Mouse (Mus musculus) frontal cortex, postnatal 14 days (tissue): ENCODE data around the gene Chrna10.
A peak's percentile ranks its signal among the peaks of the same experiment; 100 is the strongest.

Experiments used
- DNase-seq, 2 experiments: peaks; one replicate each; pipeline ENCODE4 v3.0.0; 2022; ENCODE audit warnings: low spot score in 2 of 2

The Chrna10 gene

GRCm38 (mm10) chr7:102116579-102117331, at the start of gene Chrna10:
TSS of gene Chrna10 (minus strand) at chr7:102116828.
- DNase-seq, result no peak

- no peak for DNase-seq
Observed at GRCm38 (mm10) chr7:102153691-102154090, 37.1 kb upstream of the Chrna10 start.

- DNase-seq, result no peak
Observed at GRCm38 (mm10) chr7:102137898-102138297, 21.3 kb upstream of the Chrna10 start.

- DNase-seq, result peak in 1 of 2 experiments; percentile 17
Observed at GRCm38 (mm10) chr7:102137464-102137863, 20.8 kb upstream of the Chrna10 start.

DNA sequence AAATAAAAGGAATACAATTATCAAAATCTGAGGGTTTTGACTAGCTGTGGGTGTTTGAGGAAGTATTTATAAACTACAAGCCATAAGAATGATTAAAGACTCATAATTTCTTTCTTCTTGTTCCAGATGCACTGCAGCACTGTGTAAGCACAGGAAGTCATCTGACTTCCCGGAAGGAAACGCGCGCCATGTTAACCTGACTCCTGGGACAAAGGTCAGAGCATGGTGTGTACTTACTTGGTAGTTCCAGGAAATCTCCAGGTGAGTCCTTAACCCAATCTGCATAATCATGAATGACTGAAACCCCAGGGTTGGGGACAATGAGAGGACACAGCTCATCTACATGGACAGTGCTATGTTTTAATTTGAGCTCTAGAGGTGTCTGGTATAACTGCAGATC, 15.8 kb upstream of the Chrna10 start:
- no peak for DNase-seq

DNA sequence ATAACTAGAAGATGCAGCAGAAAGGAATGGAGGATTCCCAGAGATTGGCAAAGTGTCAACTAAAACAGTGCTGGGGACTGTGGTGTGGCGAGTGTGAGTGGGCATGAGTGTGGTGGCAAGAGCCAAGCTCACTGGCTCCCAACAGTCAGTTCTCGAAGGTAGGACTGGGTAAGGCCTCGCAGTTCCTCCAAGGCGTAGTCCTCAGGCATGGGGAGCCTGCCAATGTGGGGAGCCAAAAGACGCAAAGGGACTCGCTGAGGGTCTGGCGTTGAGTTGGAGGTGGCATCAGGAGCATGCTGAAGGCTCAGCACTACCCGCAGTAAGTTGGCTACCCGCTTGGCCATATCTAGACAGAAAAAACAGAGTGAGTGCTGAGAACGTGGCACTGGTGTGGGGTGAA, 3.7 kb upstream of the Chrna10 start:
- DNase-seq, result no peak

DNA sequence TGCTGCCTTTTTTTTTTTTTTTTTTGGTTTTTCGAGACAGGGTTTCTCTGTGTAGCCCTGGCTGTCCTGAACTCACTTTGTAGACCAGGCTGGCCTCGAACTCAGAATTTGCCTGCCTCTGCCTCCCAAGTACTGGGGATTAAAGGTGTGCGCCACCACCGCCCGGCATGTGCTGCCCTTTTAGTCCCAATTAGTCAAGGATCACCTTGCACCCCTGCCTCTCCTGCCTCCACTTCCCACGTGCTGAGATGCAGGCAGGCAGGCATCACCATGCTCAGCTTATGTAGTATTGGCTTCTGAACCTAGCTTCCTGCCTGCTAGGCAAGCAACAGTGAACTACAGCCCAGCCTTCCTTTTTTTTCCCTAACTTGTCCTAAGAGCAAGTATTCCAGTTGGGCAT, 754 bp upstream of the Chrna10 start:
- DNase-seq, result no peak

DNA sequence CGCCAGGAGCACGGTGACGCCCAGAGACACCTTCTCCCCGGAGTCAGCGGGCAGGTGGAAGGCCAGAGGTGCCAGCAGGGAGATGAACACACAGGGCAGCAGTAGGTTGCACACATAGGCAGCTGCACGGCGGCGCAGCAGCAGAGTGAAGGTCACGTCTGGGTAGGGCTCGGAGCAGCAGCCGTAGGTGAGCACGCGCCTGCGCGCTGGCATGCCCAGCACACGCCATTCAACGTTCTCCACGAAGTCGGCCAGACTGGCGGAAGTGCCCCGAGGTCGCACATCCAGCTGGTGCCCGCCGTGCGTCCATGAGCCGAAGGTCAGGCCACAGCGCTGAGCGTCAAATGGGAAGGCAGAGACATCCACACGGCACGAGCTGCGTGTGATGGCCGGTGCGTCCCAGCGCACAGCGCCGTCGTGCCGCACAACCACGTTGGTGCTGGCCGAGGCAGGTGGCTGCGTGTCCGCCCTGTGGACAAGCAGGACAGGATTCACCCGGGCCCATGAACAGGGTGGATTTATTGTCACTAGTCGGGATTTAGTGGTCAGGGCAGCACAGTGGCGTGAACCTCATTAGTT, 3.4 kb downstream of the Chrna10 start:
- no peak for DNase-seq

- no peak for DNase-seq
Observed at GRCm38 (mm10) chr7:102109746-102110145, 6.9 kb downstream of the Chrna10 start.

DNA sequence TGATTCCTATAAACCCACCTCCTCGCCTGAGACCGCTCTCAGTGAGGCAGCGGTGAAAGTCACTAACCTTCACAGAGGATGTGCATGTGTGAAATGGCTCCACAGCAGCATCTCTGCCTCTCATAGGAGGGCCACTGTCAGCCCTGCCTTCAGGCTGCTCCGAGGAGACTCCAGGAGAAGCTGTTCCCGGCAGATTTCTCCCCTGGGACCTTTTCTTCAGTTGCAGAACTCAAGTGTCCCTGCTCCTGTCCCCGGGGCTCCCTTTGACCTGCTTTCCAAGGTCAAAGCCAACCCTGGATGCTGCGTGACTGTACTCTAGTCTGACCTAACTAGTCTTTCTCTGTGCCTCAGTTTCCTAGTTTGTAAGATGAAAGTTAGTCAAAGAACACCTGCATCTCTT, 7.5 kb downstream of the Chrna10 start, which contains the start of gene Art5:
Art5 (minus strand) TSS at position 319 of the 400 bp plus-strand sequence.
- no peak for DNase-seq

DNA sequence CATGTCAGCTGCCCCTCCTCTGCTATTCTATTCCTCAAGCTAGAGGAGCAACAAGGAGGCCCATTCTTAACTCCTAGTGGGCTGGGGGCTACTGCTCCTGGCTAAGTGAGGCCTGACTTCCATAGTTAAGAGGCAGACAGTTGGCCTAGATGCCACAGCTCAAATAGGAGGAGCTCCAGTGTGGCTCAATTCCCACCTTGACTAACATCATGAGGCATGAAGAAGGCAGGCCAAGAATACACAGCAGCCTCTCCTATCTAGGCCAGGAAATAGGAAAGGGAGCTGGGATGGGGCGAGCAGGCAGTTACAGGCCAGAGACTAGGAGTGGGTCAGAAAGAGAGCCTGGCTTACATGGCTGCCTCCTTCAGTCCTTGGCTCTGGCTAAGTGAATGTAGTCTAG, 8.4 kb downstream of the Chrna10 start:
- DNase-seq, result no peak

GRCm38 (mm10) chr7:102106700-102107141, 9.9 kb downstream of the Chrna10 start:
- no peak for DNase-seq

GRCm38 (mm10) chr7:102104126-102104525, 12.5 kb downstream of the Chrna10 start:
- DNase-seq, result no peak

DNA sequence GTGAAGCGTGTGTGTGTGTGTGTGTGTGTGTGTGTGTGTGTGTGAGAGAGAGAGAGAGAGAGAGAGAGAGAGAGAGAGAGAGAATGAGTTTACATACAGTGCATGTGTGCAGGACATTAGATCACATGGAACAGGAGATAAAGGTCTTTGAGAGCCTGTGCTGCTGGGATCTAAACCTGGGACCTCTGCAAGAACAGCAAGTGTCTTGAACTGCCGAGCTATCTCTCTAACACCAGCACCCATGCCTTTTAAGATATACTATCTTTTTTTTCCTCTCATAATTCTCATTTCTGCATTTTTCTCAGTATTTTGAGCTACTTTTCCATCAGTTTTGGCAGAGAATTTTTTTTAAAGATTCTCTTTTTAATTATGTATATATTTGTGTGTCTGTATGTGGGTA, 13.1 kb downstream of the Chrna10 start:
- DNase-seq, result no peak

DNA sequence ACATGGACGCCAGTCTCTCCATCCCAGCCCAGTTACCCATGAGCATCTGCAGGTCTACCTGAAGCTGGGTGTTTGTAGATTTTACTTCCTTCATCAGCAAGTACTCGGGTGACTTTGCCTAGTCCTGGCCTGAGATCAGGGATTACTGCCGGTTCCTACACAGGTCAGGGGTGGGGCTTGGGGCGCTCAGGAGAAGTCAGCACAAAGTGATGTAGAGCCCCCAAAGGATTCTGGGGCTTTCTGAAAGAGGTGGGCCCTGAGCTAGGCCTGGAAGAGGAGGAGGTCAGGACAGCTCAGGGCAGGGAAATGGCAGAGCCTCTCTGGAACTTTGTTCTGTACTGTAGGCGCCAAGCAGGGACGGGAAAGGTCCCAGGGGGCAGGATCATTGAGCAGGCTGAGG, 13.9 kb downstream of the Chrna10 start:
- no peak for DNase-seq

DNA sequence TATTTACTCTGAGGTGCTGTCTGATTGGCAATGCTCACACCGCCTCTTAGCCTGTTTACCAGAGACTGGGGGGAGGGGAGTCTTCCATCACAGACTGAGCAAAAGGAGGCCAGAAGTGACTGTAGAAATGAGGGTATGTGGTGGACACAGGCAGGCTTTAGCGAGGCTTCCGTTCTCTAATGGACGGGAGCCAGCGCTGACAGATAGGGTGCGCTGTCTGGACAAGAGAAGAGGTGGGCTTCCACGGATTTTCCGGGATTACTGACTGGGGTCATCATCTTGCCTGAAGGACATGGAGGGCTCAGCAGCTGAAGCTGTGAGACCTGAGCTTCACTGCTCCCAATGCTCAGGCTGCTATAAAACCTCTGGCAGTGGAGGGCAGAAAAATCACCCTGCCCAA, 14.4 kb downstream of the Chrna10 start:
- DNase-seq, result no peak

- no peak for DNase-seq
Observed at GRCm38 (mm10) chr7:102101487-102101886, 15.1 kb downstream of the Chrna10 start, which contains the start of gene Art1. TSS of gene Art1 (plus strand) at chr7:102101743.

GRCm38 (mm10) chr7:102100868-102101267, 15.8 kb downstream of the Chrna10 start:
- DNase-seq, result no peak

DNA sequence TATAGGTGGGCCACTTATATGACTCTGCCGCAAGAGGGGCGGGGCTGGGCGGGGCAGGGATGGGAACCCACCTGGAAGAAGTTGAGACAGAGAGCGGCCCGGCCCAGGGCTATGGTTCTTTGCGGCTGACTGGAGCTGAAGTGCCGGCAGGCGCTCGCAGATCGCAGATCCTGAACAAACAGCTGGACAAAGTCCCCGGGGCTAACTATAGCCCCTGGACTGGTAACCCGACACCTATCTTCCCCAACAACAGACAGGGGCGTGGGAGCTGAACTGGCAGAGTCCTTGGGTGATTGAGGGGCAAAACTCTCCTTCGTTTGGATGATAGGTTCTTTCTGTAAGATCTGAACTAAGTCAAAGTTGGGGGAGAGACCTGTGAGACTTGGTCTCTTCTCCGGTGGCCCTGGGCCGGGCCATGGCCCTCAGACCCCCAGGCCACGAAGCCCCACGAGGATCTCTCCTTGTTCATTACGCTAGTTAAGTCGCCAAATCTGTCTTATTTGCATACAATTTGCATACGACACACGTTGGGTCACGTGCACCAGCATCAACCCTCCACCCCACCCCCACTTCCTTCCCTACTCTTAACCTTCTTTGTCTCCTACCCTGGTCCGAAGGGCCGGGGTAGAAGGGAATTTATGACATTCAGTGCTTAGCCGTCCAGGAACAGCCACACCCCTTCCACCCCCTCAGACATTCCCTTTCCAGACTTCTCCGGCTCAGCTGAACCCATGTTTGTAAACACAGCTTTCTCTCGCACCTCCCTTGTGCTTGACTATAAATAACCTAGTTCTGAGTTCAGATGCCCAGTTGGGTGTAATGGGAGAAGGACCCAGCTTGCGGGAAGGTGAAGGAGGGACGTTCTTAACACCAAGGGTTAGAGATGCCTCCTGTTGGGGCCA, 16.6 kb downstream of the Chrna10 start:
- no peak for DNase-seq

GRCm38 (mm10) chr7:102087336-102087735, 29.3 kb downstream of the Chrna10 start:
- no peak for DNase-seq

- DNase-seq, result no peak
Observed at GRCm38 (mm10) chr7:102084041-102084696, 32.5 kb downstream of the Chrna10 start.

DNA sequence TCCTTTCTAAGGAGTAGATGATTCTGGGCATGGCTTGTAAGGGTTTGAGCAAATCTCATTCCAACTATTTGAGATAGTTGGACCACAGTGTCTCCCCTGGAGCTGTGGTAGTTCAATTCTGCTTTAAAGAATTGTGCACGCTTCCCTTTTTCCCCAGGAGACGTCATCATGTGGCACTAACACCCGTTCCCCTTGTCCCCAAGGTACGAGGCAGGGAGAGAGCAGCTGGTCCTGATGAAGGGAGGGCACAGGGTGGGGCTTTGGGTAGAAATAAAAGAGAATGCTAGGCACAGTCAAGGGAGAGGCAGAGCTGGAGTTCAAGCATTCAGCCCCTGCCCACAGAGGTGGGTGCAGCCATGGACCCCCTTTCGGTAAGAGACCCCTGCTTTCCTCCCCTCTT, 33.8 kb downstream of the Chrna10 start, which contains the start of gene Trpc2:
Trpc2 (plus strand) TSS at position 301 of the 400 bp plus-strand sequence.
- DNase-seq, result no peak
